Mouse (Mus musculus) erythroblast, embryonic 14.5 days (primary cell): ENCODE results near the gene Fuom. TPM values are rescaled to one million over a fixed set of nuclear protein-coding genes. Genes with fewer than 3 reads are reported as not detected.
A peak's percentile ranks its signal among the peaks of the same experiment; 100 is the strongest.

ENCODE experiments used
- H3K27me3 ChIP-seq: 2 replicates; pipeline ENCODE4 v1.6.1; 2012; ENCODE audit warnings: inconsistent platforms; ENCODE audit not compliant: control insufficient read depth
- H3K36me3 ChIP-seq: 2 replicates; pipeline ENCODE4 v1.6.1; 2012; ENCODE audit warnings: mild to moderate bottlenecking, inconsistent platforms; ENCODE audit not compliant: control insufficient read depth
- H3K4me1 ChIP-seq: 2 replicates; pipeline ENCODE4 v1.6.1; 2012; ENCODE audit warnings: inconsistent platforms; ENCODE audit not compliant: control insufficient read depth
- H3K4me3 ChIP-seq: replicated peaks from 2 replicates; pipeline ENCODE3; 2012; ENCODE audit warnings: moderate library complexity, mild to moderate bottlenecking, inconsistent platforms
- H3K9me3 ChIP-seq: 2 replicates; pipeline ENCODE4 v1.6.1; 2012; ENCODE audit warnings: low read length, inconsistent platforms, mixed read lengths; ENCODE audit not compliant: control insufficient read depth
- GATA1 ChIP-seq: IDR thresholded peaks from 2 replicates; pipeline ENCODE4 v1.6.1; 2012; ENCODE audit warnings: low read length, inconsistent platforms, mixed read lengths
- TAL1 ChIP-seq: IDR thresholded peaks from 3 replicates; pipeline ENCODE4 v1.6.1; 2012; ENCODE audit warnings: low read length, inconsistent platforms, mixed read lengths
- polyA plus RNA-seq: library from polyadenylated mRNA; stranded (reverse); fragments of >175 nt; gene quantifications from 2 replicates; pipeline ENCODE4 v1.2.3, GENCODE M21; 2012

Fuom gene
- polyA plus RNA-seq, 1 experiment = 1.0 TPM

DNA sequence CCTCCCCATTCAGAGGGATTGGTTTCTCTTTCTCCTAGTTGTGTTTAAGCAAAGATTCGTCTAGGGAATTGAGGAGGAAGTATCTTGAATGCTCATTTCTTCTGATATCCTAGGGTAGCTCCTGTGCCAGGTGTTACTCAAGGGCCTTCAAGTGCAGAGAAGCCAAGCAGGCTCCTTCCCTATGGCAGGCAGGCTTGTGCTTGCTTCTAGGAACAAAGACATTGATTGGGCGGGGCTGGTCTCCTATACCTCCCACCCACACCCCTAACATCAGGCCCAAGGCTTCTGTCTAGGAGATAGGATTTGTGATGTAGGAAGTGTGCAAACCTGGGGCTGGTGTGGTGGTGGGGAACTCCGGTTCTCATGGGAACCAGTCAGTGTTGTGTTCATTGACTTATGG lies 24.7 kb upstream of the Fuom start:
- Histone ChIP-seq H3K4me1 (peaks cover 29% of the 10 kb centered on the region), H3K27me3 (no peaks in the 10 kb centered on the region), H3K4me3 (no peak overlapping the region), H3K9me3 (no peaks in the 10 kb centered on the region), H3K36me3 (no peaks in the 10 kb centered on the region; the same call in 1 of the 2 replicates)
- TF ChIP-seq TAL1 = no peak
- TF ChIP-seq GATA1 = no peak

DNA sequence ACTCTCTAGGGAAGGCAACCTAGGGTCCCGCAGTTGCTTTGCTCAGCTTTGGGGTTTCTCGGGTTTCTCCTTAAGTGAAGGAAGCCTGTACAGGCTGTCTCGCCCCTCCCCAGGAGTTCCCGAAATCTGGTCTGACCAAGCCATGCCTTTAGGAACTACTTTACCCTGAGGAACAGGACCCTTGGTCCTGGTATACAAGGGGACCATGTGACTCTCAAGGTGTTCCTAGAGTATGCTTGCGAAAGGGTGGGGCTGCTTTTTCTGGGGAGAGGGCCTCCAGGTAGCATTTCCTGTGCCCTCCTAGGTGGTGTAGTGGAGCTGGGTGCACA lies 23.7 kb upstream of the Fuom start:
- Histone ChIP-seq H3K4me3 (peak overlapping the region; percentile 75), H3K36me3 (no peaks in the 10 kb centered on the region; the same call in 1 of the 2 replicates), H3K9me3 (no peaks in the 10 kb centered on the region), H3K27me3 (no peaks in the 10 kb centered on the region), H3K4me1 (peaks cover 31% of the 10 kb centered on the region)
- TF ChIP-seq TAL1 (no peak), GATA1 (no peak)

DNA sequence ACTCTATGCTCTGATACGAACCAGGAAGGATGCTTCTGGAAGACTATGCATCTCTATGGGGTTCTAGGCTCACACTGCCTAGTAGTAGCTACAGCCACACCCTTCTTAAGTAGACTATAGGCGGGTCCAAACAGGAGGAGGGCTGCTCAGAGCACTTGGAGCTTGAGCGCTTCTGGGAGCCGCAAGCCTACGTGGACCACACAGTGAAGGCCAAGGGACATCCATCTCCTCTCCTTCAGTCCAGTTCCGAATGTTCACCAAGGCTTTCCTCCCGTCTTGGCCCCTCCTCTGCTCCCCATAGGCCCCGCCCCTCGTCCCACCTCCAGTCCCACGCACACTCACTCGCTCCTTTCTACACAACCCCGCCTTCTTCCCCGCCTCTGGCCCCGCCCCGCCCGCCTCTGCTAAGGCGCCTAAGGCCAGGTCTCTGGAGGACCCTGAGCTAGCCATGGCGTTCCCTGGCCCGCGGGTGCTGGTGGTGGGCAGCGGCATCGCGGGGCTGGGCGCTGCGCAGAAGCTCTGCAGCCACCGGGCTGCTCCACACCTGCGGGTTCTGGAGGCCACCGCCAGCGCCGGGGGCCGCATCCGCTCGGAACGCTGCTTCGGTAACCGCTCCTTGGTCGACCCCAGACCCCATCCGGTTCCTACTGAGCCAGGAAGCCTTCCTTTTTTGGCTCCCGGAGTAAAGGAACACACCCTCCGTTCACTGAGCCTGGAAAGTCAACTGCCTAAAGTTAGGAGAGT lies 23.2 kb upstream of the Fuom start:
- Histone ChIP-seq H3K27me3 (no peaks in the 10 kb centered on the region), H3K9me3 (no peaks in the 10 kb centered on the region), H3K36me3 (no peaks in the 10 kb centered on the region; the same call in 1 of the 2 replicates), H3K4me1 (peaks cover 31% of the 10 kb centered on the region), H3K4me3 (peak overlapping the region; percentile 75)
- no peak for TF ChIP-seq TAL1
- TF ChIP-seq GATA1 = no peak

- TF ChIP-seq GATA1 = no peak
- TF ChIP-seq TAL1 = no peak
- H3K9me3 ChIP-seq = no peaks in the 10 kb centered on the region
- no peak overlapping the region for H3K4me3 ChIP-seq
- H3K4me1 ChIP-seq = peaks cover 31% of the 10 kb centered on the region
- no peaks in the 10 kb centered on the region for H3K27me3 ChIP-seq
- H3K36me3 ChIP-seq = no peaks in the 10 kb centered on the region; the same call in 1 of the 2 replicates
Observed at GRCm38 (mm10) chr7:140124382-140124781, 22.1 kb upstream of the Fuom start.

DNA sequence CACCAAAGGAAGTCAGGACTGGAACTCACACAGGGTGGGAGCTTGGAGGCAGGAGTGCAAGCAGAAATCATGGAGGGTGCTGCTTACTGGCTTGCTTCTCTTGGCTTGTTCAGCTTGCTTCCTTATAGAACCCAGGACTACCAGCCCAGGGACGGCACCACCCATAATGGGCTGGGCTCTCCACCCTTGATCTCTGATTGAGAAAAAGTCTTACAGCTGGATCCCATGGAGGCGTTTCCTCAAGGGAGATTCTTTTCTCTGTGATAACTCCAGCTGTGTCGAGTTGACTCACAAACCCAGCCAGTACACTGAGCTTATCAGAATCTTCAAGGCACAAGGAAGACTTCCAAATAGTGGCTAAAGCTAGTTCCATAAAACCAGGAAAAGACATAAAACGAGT lies 20.5 kb upstream of the Fuom start:
- Histone ChIP-seq H3K27me3 (no peaks in the 10 kb centered on the region), H3K4me1 (peaks cover 31% of the 10 kb centered on the region), H3K4me3 (no peak overlapping the region), H3K36me3 (no peaks in the 10 kb centered on the region), H3K9me3 (no peaks in the 10 kb centered on the region)
- TF ChIP-seq GATA1 = no peak
- no peak for TF ChIP-seq TAL1

GRCm38 (mm10) chr7:140121338-140121910 lies 19.2 kb upstream of the Fuom start:
- peaks cover 33% of the 10 kb centered on the region for H3K4me1 ChIP-seq
- TF ChIP-seq TAL1 (no peak), GATA1 (no peak)

GRCm38 (mm10) chr7:140120484-140120883 lies 18.2 kb upstream of the Fuom start:
- no peaks in the 10 kb centered on the region for H3K9me3 ChIP-seq
- no peaks in the 10 kb centered on the region for H3K27me3 ChIP-seq
- no peaks in the 10 kb centered on the region for H3K36me3 ChIP-seq
- H3K4me1 ChIP-seq = peaks cover 35% of the 10 kb centered on the region
- TF ChIP-seq TAL1 (no peak), GATA1 (no peak)
- no peak overlapping the region for H3K4me3 ChIP-seq

More at GRCm38 (mm10) chr7:140121338-140121910, 19.2 kb upstream of the Fuom start:
- no peak overlapping the region for H3K4me3 ChIP-seq
- no peaks in the 10 kb centered on the region for H3K36me3 ChIP-seq
- no peaks in the 10 kb centered on the region for H3K9me3 ChIP-seq
- H3K27me3 ChIP-seq = no peaks in the 10 kb centered on the region

DNA sequence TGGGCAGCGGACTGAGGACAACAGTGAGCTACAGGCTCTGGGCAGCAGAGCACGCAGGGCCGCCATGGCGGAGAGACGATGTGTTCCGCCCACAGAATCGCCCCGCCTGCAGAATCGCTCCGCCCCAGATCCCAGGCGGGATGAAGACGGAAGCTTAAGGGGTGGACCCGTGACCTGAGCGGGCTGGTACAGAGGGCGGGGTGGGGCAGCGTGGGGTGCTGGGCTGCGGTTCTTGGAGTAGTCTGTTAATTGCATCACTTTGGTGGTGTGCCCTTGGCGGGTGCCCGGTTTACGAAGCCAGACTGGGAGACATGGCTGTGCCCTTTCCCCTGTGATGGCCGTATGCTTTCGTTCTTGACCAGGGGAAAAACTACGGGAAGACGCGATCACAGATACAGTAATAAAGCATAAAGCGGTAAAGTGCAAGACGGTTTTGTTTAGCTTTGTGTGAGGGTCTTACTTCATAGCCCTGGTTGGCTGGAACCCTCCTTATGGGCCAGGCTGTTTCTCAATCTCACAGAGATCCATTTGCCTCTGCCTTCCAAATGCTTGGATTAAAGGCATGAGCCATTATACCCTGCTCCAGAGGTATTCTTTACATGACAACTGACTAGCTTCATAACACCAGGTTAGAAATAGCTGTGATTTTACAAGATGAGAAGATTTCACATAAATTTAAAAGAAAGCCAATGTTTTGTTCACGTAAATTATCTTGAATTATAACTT lies 14.3 kb upstream of the Fuom start, which contains the start of gene Echs1:
Gene Echs1, minus strand, starts transcription at position 148 of the 726 bp plus-strand sequence.
- TF ChIP-seq TAL1 (no peak), GATA1 (no peak)
- Histone ChIP-seq H3K27me3 (no peaks in the 10 kb centered on the region), H3K36me3 (peaks cover 14% of the 10 kb centered on the region), H3K4me3 (peak within 1 kb of the TSS; percentile 90), H3K4me1 (peaks cover 25% of the 10 kb centered on the region), H3K9me3 (no peaks in the 10 kb centered on the region)
